Mouse (Mus musculus): ENCODE measurements around the gene Wdr5. TPM values are rescaled to one million over a fixed set of nuclear protein-coding genes. Genes with fewer than 3 reads are reported as not detected.
"Not testable (repeated sequence)": the region's sequence is repeated elsewhere in the genome, so short reads cannot be mapped to it uniquely, and the experiment has no call there.

Gene Wdr5
- polyA plus RNA-seq, 1 experiment from 2014 or later, result 60.4 TPM

DNA sequence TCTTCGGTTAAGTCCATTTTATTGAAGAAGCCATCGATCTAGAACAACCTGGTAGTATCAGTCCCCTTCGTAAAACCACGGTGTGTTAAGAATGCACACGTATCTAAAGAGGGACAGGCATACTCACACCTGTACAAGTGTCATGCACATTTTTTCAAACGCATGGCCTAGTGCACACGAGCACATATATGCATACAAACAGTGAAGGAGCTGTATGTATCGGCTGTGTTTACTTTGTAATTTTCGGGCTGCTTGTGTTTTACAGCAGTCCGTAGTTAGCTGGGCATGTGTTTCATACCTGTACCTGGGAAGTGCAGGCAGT, 25.5 kb downstream of the Wdr5 start:
- Histone ChIP-seq H3K27me3 (no peaks in the 10 kb centered on the region), H3K4me1 (peaks cover 15% of the 10 kb centered on the region), H3K27ac (peak overlapping the region; percentile 85), H3K9me3 (no peaks in the 10 kb centered on the region), H3K4me3 (peak overlapping the region; percentile 45), H3K9ac (peak overlapping the region; percentile 46), H3K36me3 (peaks cover 17% of the 10 kb centered on the region), H3K4me2 (peak overlapping the region; percentile 73)
- peak; percentile 15; the same call in 1 of the 2 replicates for ATAC-seq (ENCODE audit: borderline replicate concordance, extremely low read depth, low FRiP score, low TSS enrichment)
- WGBS, result 15% methylated on average over 10 of the region's 10 CpGs

DNA sequence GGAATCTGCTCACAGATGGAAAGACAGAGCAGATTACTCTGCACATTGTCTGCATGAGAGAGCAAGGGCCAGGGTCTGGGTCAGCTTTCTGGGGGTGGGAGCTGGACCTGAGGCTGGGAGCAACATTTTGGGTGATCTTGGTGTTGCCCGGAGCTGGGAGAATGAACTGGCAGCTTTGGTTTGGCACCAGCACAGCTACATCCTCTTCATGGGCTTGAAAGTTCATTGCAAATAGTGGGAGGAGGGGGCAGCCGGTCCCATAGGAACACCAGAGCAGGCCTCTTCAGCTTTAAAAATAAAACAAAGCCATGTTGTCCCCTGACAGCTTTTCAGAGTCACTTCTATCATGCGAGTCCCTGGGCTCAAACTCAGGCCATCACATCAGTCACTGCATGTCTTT, 26.3 kb downstream of the Wdr5 start:
- Histone ChIP-seq H3K27me3 (no peaks in the 10 kb centered on the region), H3K4me2 (peak overlapping the region; percentile 73), H3K27ac (peak overlapping the region; percentile 85), H3K4me3 (peak overlapping the region; percentile 45; the same call in 1 of the 2 replicates), H3K9ac (peak overlapping the region; percentile 46; the same call in 1 of the 2 replicates), H3K9me3 (no peaks in the 10 kb centered on the region), H3K36me3 (peaks cover 10% of the 10 kb centered on the region; the same call in 1 of the 2 replicates), H3K4me1 (peaks cover 15% of the 10 kb centered on the region)
- ATAC-seq (ENCODE audit: borderline replicate concordance, extremely low read depth, low FRiP score, low TSS enrichment), result no peak
- 62% methylated on average over 3 of the region's 3 CpGs for WGBS

DNA sequence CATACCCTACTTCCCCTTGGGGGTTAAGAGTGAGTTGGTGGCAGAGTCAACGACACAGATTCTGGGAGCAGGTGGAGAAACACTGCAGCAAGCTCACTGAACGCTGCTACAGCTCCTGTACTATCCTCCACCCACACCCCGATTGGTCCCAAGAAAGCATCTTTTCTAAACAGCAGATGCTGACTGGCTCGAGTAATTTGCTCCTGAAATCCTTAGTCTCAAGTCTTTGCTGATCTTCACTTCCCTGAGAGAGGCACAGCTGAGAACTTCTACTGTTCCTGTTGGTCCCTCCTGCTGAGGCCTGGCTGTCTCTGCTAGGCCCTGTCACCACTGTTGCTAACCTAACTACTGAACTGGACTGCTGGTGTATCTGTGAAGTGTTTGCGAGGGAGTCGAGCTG, 29.7 kb downstream of the Wdr5 start:
- Histone ChIP-seq H3K4me1 (peaks cover 11% of the 10 kb centered on the region), H3K27ac (no peak overlapping the region), H3K9me3 (no peaks in the 10 kb centered on the region), H3K9ac (no peak overlapping the region), H3K36me3 (no peaks in the 10 kb centered on the region), H3K4me3 (no peak overlapping the region), H3K27me3 (no peaks in the 10 kb centered on the region), H3K4me2 (no peak overlapping the region)
- WGBS, result 87% methylated on average over 6 of the region's 6 CpGs
- no peak for ATAC-seq (ENCODE audit: borderline replicate concordance, extremely low read depth, low FRiP score, low TSS enrichment)

DNA sequence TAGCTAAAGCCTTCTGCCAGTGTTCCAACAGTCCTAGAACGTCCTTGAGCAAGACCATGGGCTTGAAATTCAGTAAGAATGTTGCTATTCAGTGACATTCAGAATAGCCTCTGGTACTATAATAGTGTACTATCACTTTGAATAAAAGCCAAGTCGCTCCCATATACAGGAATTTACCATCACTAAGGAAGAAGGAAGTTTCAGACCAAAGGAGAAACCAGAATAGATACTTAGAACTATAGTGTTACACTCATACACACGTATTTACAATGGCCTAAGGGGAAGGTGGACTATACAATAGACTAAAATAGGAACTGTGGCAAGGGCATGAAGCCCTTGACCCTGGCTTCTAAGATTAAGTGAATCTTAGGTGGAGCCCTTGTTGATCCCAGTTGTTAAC, 30.6 kb downstream of the Wdr5 start:
- H3K4me2 ChIP-seq; H3K9ac ChIP-seq; ATAC-seq (ENCODE audit: borderline replicate concordance, extremely low read depth, low FRiP score, low TSS enrichment); H3K27ac ChIP-seq; H3K9me3 ChIP-seq; H3K36me3 ChIP-seq; H3K4me3 ChIP-seq; H3K27me3 ChIP-seq: not testable (repeated sequence)
- peaks cover 10% of the 10 kb centered on the region for H3K4me1 ChIP-seq
- WGBS, result 77% methylated on average over 3 of the region's 3 CpGs

DNA sequence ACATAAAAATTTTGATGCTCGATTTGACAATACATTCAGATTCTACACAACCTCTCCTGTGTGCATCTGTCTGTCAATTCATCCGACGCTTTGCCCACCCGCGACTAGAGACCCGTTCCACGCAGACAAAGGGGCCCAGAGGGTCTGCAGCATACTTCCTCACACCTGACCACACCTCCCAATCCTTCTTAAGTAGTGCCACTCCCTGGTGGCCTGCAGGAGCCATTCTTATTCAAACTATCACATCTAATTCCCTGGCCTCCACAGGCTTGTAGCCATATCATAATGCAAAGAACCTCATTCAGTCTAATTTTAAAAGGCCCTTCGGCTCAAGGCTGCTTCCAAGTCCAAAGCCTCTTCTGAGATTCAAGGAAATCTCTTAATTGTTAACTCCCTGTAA, 31.1 kb downstream of the Wdr5 start:
- H3K27me3 ChIP-seq; H3K4me3 ChIP-seq; H3K27ac ChIP-seq; ATAC-seq (ENCODE audit: borderline replicate concordance, extremely low read depth, low FRiP score, low TSS enrichment); H3K9ac ChIP-seq; H3K36me3 ChIP-seq; H3K4me2 ChIP-seq; H3K4me1 ChIP-seq; H3K9me3 ChIP-seq: not testable (repeated sequence)
- 91% methylated on average over 8 of the region's 8 CpGs for WGBS

DNA sequence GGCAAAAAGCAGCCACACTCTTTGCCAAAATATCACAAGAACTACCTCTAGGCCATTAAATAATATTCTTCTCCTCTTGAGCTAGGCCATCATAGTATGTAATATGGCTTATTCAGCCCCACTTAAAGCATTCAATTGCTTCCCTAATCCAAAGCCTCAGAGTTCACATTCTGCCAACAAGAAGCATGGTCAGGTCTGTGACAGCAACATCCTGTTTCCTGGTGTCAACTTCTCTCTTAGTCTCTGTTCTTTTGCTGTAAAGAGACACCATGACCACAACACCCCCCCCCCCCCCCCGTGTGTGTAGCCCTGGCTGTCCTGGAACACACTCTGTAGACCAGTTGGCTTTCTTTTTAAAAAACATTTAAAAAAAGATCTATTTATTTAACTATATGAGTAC, 32.4 kb downstream of the Wdr5 start:
- ATAC-seq (ENCODE audit: borderline replicate concordance, extremely low read depth, low FRiP score, low TSS enrichment), result no peak
- Histone ChIP-seq H3K36me3 (no peaks in the 10 kb centered on the region), H3K9ac (no peak overlapping the region), H3K27ac (no peak overlapping the region), H3K4me2 (no peak overlapping the region), H3K9me3 (no peaks in the 10 kb centered on the region), H3K27me3 (no peaks in the 10 kb centered on the region), H3K4me3 (no peak overlapping the region), H3K4me1 (no peaks in the 10 kb centered on the region)
- WGBS, result 35% methylated on average over 1 of the region's 1 CpGs

DNA sequence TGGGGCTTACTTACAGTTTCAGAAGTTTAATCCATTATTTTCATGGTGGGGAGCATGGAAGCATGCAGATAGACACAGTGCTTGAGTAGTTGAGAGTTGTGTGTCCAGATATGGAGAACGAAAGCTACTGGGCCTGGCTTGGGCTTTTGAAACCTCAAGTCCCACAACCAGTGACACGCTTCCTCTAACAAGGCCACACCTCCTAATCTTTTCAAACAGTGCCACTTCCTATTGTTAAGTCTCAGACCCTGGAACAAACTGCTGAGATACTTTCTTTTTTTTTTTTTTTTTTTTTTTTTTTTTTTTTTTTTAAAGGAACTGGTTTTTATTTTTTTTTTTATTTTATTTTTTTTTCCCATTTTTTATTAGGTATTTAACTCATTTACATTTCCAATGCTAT, 33.0 kb downstream of the Wdr5 start:
- no peak for ATAC-seq (ENCODE audit: borderline replicate concordance, extremely low read depth, low FRiP score, low TSS enrichment)
- 85% methylated on average over 2 of the region's 2 CpGs for WGBS
- H3K27me3 ChIP-seq, result no peaks in the 10 kb centered on the region

DNA sequence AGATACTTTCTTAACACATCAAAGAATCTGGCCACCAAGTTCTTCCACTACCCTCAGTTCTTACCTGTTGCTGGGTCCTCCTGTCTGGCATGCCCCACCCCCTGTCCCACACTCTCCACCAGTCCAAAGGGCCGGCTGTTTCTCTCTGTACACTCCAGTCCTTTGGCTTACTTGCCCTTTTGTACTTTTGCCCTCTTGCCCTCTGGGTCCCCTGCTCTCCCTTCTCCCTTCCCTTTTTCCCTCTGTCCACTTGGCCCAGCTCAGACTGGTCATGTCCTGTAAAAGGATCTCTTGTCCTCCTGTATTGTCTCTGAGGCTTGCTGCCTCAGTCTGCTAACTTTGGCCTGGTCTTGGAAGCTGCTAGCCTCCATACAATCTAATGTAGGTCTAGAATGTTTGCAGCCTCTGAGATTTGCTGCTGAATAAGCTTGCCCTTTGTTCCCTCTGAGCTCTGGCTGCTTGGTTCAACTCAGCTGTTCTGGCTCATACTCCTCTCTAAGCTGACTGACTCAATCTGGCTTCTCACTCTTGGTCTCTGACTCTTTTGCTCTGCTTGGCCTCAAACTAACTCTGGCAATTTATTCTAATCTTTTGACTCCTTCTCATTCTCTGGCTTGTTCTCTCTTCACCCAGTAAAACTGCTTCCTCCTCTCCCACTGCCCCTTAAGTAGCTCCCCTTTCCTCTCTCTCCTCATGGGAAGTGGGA, 33.9 kb downstream of the Wdr5 start:
- Histone ChIP-seq H3K4me3 (no peak overlapping the region), H3K4me2 (no peak overlapping the region), H3K4me1 (peaks cover 9% of the 10 kb centered on the region), H3K27ac (no peak overlapping the region), H3K9ac (no peak overlapping the region), H3K9me3 (no peaks in the 10 kb centered on the region), H3K27me3 (no peaks in the 10 kb centered on the region), H3K36me3 (no peaks in the 10 kb centered on the region)
- ATAC-seq (ENCODE audit: borderline replicate concordance, extremely low read depth, low FRiP score, low TSS enrichment), result no peak
- WGBS, result 77% methylated on average over 1 of the region's 1 CpGs

More for the DNA sequence above, 33.0 kb downstream of the Wdr5 start:
- no peak overlapping the region for H3K9ac ChIP-seq
- no peak overlapping the region for H3K4me2 ChIP-seq
- H3K36me3 ChIP-seq, result no peaks in the 10 kb centered on the region
- no peaks in the 10 kb centered on the region for H3K9me3 ChIP-seq
- no peak overlapping the region for H3K4me3 ChIP-seq
- H3K4me1 ChIP-seq, result peaks cover 4% of the 10 kb centered on the region
- no peak overlapping the region for H3K27ac ChIP-seq

DNA sequence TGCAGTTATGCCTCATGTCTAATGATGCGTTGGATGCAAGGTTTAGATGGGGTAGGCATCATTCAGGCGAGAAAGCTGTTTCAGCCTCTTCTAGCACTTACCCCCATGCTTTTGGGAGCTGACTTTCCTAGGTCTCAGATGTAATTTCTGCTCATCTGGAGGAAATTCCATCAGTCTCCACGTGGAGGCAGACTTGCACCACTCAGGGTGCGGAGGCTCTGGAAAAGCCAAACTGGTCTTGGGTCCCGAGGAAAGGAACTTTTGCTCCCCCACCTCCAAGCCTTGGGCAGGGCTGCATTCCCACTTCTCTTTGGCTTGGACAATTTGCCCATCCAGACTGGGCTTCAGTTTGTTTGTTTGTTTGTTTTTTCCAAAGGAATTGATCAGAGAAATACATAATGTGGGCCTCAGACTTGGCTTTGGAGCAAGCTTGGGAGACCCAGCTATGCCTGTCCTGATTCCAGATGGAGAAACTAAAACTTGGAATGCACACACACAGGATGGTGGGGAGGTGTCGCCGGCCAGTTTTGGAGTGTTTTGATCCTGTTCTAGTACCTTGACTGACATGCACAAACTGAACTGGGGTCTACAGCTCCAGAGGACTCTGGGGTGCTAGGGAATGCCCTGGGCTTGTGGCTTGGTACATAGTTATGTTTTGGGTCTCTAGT, 37.8 kb downstream of the Wdr5 start:
- WGBS, result 17% methylated on average over 7 of the region's 7 CpGs
- Histone ChIP-seq H3K27me3 (no peaks in the 10 kb centered on the region), H3K27ac (no peak overlapping the region), H3K4me1 (peaks cover 18% of the 10 kb centered on the region), H3K4me2 (no peak overlapping the region), H3K4me3 (no peak overlapping the region), H3K9ac (no peak overlapping the region), H3K9me3 (no peaks in the 10 kb centered on the region), H3K36me3 (no peaks in the 10 kb centered on the region)
- ATAC-seq (ENCODE audit: borderline replicate concordance, extremely low read depth, low FRiP score, low TSS enrichment), result peak; percentile 34; the same call in 1 of the 2 replicates

DNA sequence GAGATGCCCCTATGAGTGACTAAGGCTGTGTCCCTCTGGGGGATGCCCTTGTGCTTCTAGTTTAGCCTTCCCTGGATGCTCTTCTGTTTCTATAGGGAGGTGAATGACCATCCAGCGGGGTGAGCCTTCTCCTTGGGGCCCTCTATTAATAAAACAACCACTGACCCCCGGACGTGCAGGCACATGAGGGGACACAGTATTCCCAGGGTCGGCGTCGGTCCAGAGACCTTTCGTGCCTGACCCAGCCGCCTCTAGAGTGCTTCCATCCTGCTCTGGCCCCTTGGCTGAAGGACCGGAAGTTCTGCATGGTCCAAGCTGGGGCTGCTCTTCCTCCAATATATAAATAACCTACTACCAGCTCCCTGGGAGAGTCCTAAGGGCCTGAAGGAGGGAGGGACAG, 39.4 kb downstream of the Wdr5 start:
- Histone ChIP-seq H3K36me3 (no peaks in the 10 kb centered on the region), H3K4me1 (peaks cover 18% of the 10 kb centered on the region), H3K27ac (peak overlapping the region; percentile 64), H3K9me3 (no peaks in the 10 kb centered on the region), H3K4me3 (no peak overlapping the region), H3K27me3 (no peaks in the 10 kb centered on the region), H3K4me2 (no peak overlapping the region), H3K9ac (no peak overlapping the region)
- 61% methylated on average over 9 of the region's 9 CpGs for WGBS
- peak; percentile 67 for ATAC-seq (ENCODE audit: borderline replicate concordance, extremely low read depth, low FRiP score, low TSS enrichment)

DNA sequence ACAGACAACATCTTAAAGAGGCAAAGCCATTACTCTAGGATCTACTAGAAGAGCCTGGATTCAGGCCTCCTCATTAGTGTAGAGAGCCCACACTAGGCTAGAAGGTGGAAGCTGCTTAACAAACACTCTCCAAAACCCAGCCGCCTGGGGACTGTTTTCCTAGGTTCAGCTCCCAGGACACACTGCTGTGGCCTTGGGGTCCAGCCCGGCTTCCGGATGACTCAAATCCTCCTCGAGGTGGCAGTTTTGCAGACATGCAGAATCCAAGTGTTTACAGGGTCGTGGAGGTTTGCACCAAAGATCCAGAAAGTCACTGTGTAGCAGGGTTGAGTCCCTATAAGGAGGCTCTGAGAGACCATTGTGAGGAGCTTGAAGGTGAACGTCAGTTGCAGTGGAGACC, 42.0 kb downstream of the Wdr5 start:
- 75% methylated on average over 6 of the region's 6 CpGs for WGBS
- Histone ChIP-seq H3K27me3 (no peaks in the 10 kb centered on the region), H3K4me2 (no peak overlapping the region), H3K9me3 (no peaks in the 10 kb centered on the region), H3K4me3 (no peak overlapping the region), H3K9ac (no peak overlapping the region), H3K27ac (no peak overlapping the region), H3K36me3 (no peaks in the 10 kb centered on the region), H3K4me1 (peaks cover 18% of the 10 kb centered on the region)
- no peak for ATAC-seq (ENCODE audit: borderline replicate concordance, extremely low read depth, low FRiP score, low TSS enrichment)

DNA sequence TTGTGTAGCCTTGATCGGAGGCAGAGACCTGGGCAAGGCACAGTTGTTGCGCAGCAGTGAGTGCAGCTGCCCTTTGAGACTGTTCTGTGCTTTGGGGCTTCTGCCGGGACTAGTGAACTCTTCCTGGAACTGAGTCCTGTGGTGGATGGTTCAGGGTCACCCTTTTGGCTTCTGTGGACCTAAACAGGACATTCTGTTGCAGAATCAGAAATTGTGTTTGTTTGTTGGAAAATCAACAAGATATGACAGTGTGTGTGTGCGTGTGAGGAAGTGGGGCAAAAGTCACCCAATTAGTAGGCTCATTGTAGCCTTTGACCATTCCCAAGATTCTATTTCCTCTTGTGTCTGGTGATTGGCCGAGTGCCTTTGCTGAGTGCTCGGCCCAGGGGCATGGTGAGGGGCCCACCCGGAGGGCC, 45.8 kb downstream of the Wdr5 start:
- ATAC-seq (ENCODE audit: borderline replicate concordance, extremely low read depth, low FRiP score, low TSS enrichment), result no peak
- Histone ChIP-seq H3K4me1 (0 out of 2 replicates have a peak, but pooled peaks cover 8% of the 10 kb centered on the region), H3K4me2 (no peak overlapping the region), H3K4me3 (no peak overlapping the region), H3K27me3 (no peaks in the 10 kb centered on the region), H3K36me3 (no peaks in the 10 kb centered on the region), H3K27ac (no peak overlapping the region), H3K9me3 (no peaks in the 10 kb centered on the region), H3K9ac (no peak overlapping the region)
- WGBS, result 69% methylated on average over 7 of the region's 7 CpGs

Data from lung, embryonic 15.5 days (tissue).